Mouse (Mus musculus) CH12.LX (cell line): ENCODE results near the gene Akp3. TPM values are rescaled to one million over a fixed set of nuclear protein-coding genes. Genes with fewer than 3 reads are reported as not detected.

Source experiments
- DNase-seq: peaks from one replicate; pipeline ENCODE4 v3.0.0-alpha.2; 2013; ENCODE audit errors: extremely low read depth
- H3K27ac ChIP-seq: 2 replicates; pipeline ENCODE4 v1.5.1; 2012; ENCODE audit warnings: low read depth, mild to moderate bottlenecking, control low read depth, moderate library complexity; ENCODE audit not compliant: insufficient read depth
- H3K27me3 ChIP-seq: replicated peaks from 2 replicates; pipeline ENCODE3; 2012; ENCODE audit warnings: inconsistent platforms
- H3K36me3 ChIP-seq, 2 experiments: replicated peaks in 1 of 2; 2 replicates each; pipeline versions ENCODE3 to v1.6.1; 2012; ENCODE audit warnings: inconsistent platforms in 1 of 2, low read length in 1 of 2, mild to moderate bottlenecking in 1 of 2, mixed read lengths in 1 of 2, moderate library complexity in 1 of 2; ENCODE audit not compliant: control insufficient read depth in 1 of 2, insufficient read depth in 1 of 2
- H3K4me1 ChIP-seq, 2 experiments: 2 replicates each; pipeline ENCODE4 v1.6.1; 2012; ENCODE audit warnings: inconsistent platforms in 1 of 2, moderate library complexity in 1 of 2; ENCODE audit not compliant: insufficient read depth in 2 of 2, control insufficient read depth in 1 of 2
- H3K4me2 ChIP-seq: 2 replicates; pipeline ENCODE4 v1.6.1; 2012; ENCODE audit warnings: low read depth, mild to moderate bottlenecking, control low read depth; ENCODE audit not compliant: poor library complexity, insufficient read depth, severe bottlenecking
- H3K4me3 ChIP-seq, 3 experiments: fragments of 150-350 bp in 1 of 3; sonication (generic) in 1 of 3; replicated peaks in 1 of 3; 2 replicates each; pipeline versions ENCODE3 to v1.5.1; 2011 to 2012; ENCODE audit warnings: low read depth in 2 of 3, low read length in 2 of 3, mild to moderate bottlenecking in 2 of 3, moderate library complexity in 2 of 3, control low read depth in 1 of 3, improper control_type of control experiment in 1 of 3, inconsistent platforms in 1 of 3, mixed read lengths in 1 of 3; ENCODE audit not compliant: poor library complexity in 1 of 3
- H3K79me2 ChIP-seq: replicated peaks from 2 replicates; pipeline ENCODE4 v1.6.1; 2012; ENCODE audit warnings: mild to moderate bottlenecking, moderate library complexity; ENCODE audit not compliant: control insufficient read depth, poor library complexity, insufficient read depth, severe bottlenecking; ENCODE audit errors: extremely low read depth
- H3K9ac ChIP-seq: 2 replicates; pipeline ENCODE4 v1.6.1; 2012; ENCODE audit warnings: low read depth, mild to moderate bottlenecking, control low read depth, moderate library complexity; ENCODE audit not compliant: insufficient read depth
- H3K9me3 ChIP-seq: replicated peaks from 2 replicates; pipeline ENCODE3; 2012; ENCODE audit warnings: low read length, inconsistent platforms, mixed read lengths
- BHLHE40 ChIP-seq: IDR thresholded peaks from 2 replicates; pipeline ENCODE4 v1.6.1; 2011; ENCODE audit warnings: mild to moderate bottlenecking, low read depth, low read length, improper control_type of control experiment
- CHD1 ChIP-seq: IDR thresholded peaks from 2 replicates; pipeline ENCODE4 v1.6.1; 2012; ENCODE audit warnings: low read depth, low read length, improper control_type of control experiment, inconsistent platforms
- ELF1 ChIP-seq: IDR thresholded peaks from 2 replicates; pipeline ENCODE4 v1.6.1; 2014; ENCODE audit warnings: low read depth, mild to moderate bottlenecking, inconsistent platforms, low read length, improper control_type of control experiment
- EP300 ChIP-seq: IDR thresholded peaks from 2 replicates; pipeline ENCODE4 v1.6.1; 2011; ENCODE audit warnings: low read length, improper control_type of control experiment
- ETS1 ChIP-seq: conservative IDR thresholded peaks from 2 replicates; pipeline ENCODE4 v1.6.1; 2012; ENCODE audit warnings: low read depth, mild to moderate bottlenecking, inconsistent platforms, low read length, improper control_type of control experiment, moderate library complexity
- IRF4 ChIP-seq: IDR thresholded peaks from 2 replicates; pipeline ENCODE4 v1.6.1; 2014; ENCODE audit warnings: low read depth, mild to moderate bottlenecking, inconsistent platforms, low read length, improper control_type of control experiment
- JUN ChIP-seq: IDR thresholded peaks from 2 replicates; pipeline ENCODE4 v1.6.1; 2011; ENCODE audit warnings: low read depth, mild to moderate bottlenecking, low read length, improper control_type of control experiment, moderate library complexity; ENCODE audit not compliant: insufficient read depth
- KAT2A ChIP-seq: IDR thresholded peaks from 2 replicates; pipeline ENCODE4 v1.6.1; 2012; ENCODE audit warnings: low read length, improper control_type of control experiment, inconsistent platforms; ENCODE audit not compliant: insufficient replicate concordance
- MEF2A ChIP-seq: IDR thresholded peaks from 2 replicates; pipeline ENCODE4 v1.6.1; 2014; ENCODE audit warnings: low read depth, mild to moderate bottlenecking, inconsistent platforms, low read length, improper control_type of control experiment, borderline replicate concordance
- MXI1 ChIP-seq: IDR thresholded peaks from 2 replicates; pipeline ENCODE4 v1.6.1; 2011; ENCODE audit warnings: mild to moderate bottlenecking, low read depth, low read length, improper control_type of control experiment
- MYC ChIP-seq: IDR thresholded peaks from 2 replicates; pipeline ENCODE4 v1.6.1; 2011; ENCODE audit warnings: low read depth, mild to moderate bottlenecking, improper control_type of control experiment, low read length
- POLR2A ChIP-seq: IDR thresholded peaks from 2 replicates; pipeline ENCODE4 v1.6.1; 2011; ENCODE audit warnings: low read depth, mild to moderate bottlenecking, improper control_type of control experiment, low read length
- POLR2AphosphoS2 ChIP-seq: IDR thresholded peaks from 2 replicates; pipeline ENCODE4 v1.6.1; 2011; ENCODE audit warnings: low read depth, low read length, improper control_type of control experiment
- RCOR1 ChIP-seq: conservative IDR thresholded peaks from 2 replicates; pipeline ENCODE4 v1.6.1; 2012; ENCODE audit warnings: low read depth, mild to moderate bottlenecking, inconsistent platforms, low read length, improper control_type of control experiment
- SIN3A ChIP-seq: IDR thresholded peaks from 2 replicates; pipeline ENCODE4 v1.6.1; 2012; ENCODE audit warnings: low read length, improper control_type of control experiment, inconsistent platforms
- SMC3 ChIP-seq: IDR thresholded peaks from 2 replicates; pipeline ENCODE4 v1.6.1; 2011; ENCODE audit warnings: low read depth, low read length, improper control_type of control experiment
- UBTF ChIP-seq: IDR thresholded peaks from 2 replicates; pipeline ENCODE4 v1.6.1; 2012; ENCODE audit warnings: low read depth, mild to moderate bottlenecking, inconsistent platforms, low read length, improper control_type of control experiment, moderate library complexity
- ZC3H11A ChIP-seq: IDR thresholded peaks from 2 replicates; pipeline ENCODE4 v1.6.1; 2012; ENCODE audit warnings: low read depth, mild to moderate bottlenecking, inconsistent platforms, low read length, improper control_type of control experiment
- ZMIZ1 ChIP-seq: IDR thresholded peaks from 2 replicates; pipeline ENCODE4 v1.6.1; 2012; ENCODE audit warnings: low read depth, mild to moderate bottlenecking, inconsistent platforms, low read length, improper control_type of control experiment
- dilution Hi-C: fragments of 300-500 bp; cut with MboI; formaldehyde crosslinking; loops from 2 replicates; pipeline ENCODE4 v1.14.3; 2020; ENCODE audit warnings: low sequenced_read_pairs; ENCODE audit not compliant: extremely low pct_unique_long_range_greater_than_20kb, extremely low pct_ligation_motif_present
- in situ Hi-C: fragments of 300-500 bp; cut with MboI; formaldehyde crosslinking; loops from 3 replicates; pipeline ENCODE4 v1.14.3; 2019; ENCODE audit warnings: low sequenced_read_pairs, low pct_ligation_motif_present, low pct_unique_long_range_greater_than_20kb, mixed read lengths
- polyA plus RNA-seq: library from polyadenylated mRNA; unstranded; fragments of >175 nt; gene quantifications from 2 replicates; pipeline ENCODE4 v1.2.1, GENCODE M21; 2012; ENCODE audit warnings: low read depth; ENCODE audit not compliant: insufficient read length
- total RNA-seq, 2 experiments: library from RNA; depleted of rRNA; stranded (reverse); fragments of 300-350 nt in 1 of 2; fragments of >200 nt in 1 of 2; gene quantifications; 2 replicates each; pipeline ENCODE4 v1.2.3; 2012 to 2014

Akp3 gene
- total and polyA plus RNA-seq, 3 experiments, result not detected

- no peak overlapping the region for H3K27ac ChIP-seq
- H3K4me3 ChIP-seq, result no peak overlapping the region
- no peak overlapping the region for H3K4me2 ChIP-seq
- in situ Hi-C loops, result no loop called here
- dilution Hi-C loops, result no loop called here
- TF ChIP-seq POLR2AphosphoS2, result no peak
- TF ChIP-seq KAT2A, result no peak
- no peak for TF ChIP-seq EP300
- no peak for TF ChIP-seq ZC3H11A
- TF ChIP-seq ETS1, result no peak
- no peaks in the 10 kb centered on the region for H3K4me1 ChIP-seq
- H3K9me3 ChIP-seq, result no peaks in the 10 kb centered on the region
- no peaks in the 10 kb centered on the region for H3K27me3 ChIP-seq
- no peaks in the 10 kb centered on the region for H3K79me2 ChIP-seq
- H3K36me3 ChIP-seq, result no peaks in the 10 kb centered on the region
- no peak overlapping the region for H3K9ac ChIP-seq
- no peak for DNase-seq
Observed at GRCm38 (mm10) chr1:87114784-87115183, 10.0 kb upstream of the Akp3 start.

GRCm38 (mm10) chr1:87127206-87128030, 2.6 kb downstream of the Akp3 start:
- Histone ChIP-seq H3K27ac (no peak overlapping the region), H3K4me3 (no peak overlapping the region), H3K4me2 (no peak overlapping the region), H3K4me1 (no peaks in the 10 kb centered on the region), H3K9ac (no peak overlapping the region), H3K27me3 (peaks cover 4% of the 10 kb centered on the region), H3K9me3 (no peaks in the 10 kb centered on the region), H3K79me2 (no peaks in the 10 kb centered on the region), H3K36me3 (no peaks in the 10 kb centered on the region)
- no peak for DNase-seq
- TF ChIP-seq SIN3A, result no peak
- TF ChIP-seq POLR2AphosphoS2, result no peak
- no peak for TF ChIP-seq CHD1
- no peak for TF ChIP-seq UBTF
- TF ChIP-seq BHLHE40, result no peak
- TF ChIP-seq SMC3, result no peak
- no peak for TF ChIP-seq MXI1
- TF ChIP-seq IRF4, result no peak
- no peak for TF ChIP-seq ELF1
- TF ChIP-seq POLR2A, result no peak
- TF ChIP-seq RCOR1, result no peak
- no peak for TF ChIP-seq MEF2A
- TF ChIP-seq JUN, result no peak
- no peak for TF ChIP-seq ZMIZ1
- no peak for TF ChIP-seq MYC
- in situ Hi-C loops (no loop called here), dilution Hi-C loops (no loop called here)
